Mouse (Mus musculus): ENCODE data around the gene Ccdc116. TPM values are rescaled to one million over a fixed set of nuclear protein-coding genes. Genes with fewer than 3 reads are reported as not detected.

The Ccdc116 gene
- 1.7 and 1.9 TPM in 2 replicates for polyA plus RNA-seq (2012; rRNA removed)

DNA sequence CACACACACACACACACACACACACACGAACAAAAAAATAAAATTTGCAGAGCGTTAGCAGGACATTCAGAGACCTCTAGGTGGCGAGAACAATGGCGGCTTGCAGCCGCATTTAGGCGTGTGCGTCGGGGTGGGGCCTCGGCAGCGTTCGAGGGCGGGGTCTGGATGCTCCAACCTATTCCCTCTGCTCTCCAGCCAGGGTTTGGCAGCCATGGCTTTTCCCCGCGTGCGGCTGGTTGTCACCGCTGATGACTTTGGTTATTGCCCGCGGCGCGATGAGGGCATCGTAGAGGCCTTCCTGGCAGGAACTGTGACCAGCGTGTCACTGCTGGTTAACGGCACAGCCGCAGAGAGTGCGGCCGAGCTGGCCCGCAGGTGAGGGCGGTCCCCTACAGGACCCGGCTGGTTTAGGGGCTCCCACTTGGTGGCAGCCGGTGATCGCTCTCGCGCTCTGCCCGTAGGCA is at the start of gene Ccdc116:
TSS of gene Ccdc116 (minus strand) at position 458 of the 464 bp plus-strand sequence.

DNA sequence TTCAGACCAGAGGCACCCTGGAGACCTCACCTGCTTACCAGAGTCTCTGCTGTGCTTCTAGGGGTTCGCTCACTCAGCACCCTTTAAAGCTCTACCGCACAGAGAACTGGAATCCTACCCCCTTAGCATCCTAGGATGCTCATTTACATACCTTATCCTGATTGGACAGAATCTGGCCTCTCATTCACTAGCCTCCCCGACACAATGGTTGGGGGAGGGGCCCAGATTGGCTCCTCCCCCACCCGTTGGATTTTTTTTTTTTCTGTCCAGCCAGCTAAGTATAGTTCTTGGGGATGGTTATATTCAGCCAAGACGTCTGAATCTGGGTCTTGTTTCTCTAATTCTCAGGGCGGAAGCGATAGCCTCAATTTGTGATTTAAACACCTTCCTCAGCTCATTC is 2.7 kb downstream of the Ccdc116 start, which contains the start of gene Ydjc:
TSS of gene Ydjc (plus strand) at position 283 of the 400 bp plus-strand sequence.

DNA sequence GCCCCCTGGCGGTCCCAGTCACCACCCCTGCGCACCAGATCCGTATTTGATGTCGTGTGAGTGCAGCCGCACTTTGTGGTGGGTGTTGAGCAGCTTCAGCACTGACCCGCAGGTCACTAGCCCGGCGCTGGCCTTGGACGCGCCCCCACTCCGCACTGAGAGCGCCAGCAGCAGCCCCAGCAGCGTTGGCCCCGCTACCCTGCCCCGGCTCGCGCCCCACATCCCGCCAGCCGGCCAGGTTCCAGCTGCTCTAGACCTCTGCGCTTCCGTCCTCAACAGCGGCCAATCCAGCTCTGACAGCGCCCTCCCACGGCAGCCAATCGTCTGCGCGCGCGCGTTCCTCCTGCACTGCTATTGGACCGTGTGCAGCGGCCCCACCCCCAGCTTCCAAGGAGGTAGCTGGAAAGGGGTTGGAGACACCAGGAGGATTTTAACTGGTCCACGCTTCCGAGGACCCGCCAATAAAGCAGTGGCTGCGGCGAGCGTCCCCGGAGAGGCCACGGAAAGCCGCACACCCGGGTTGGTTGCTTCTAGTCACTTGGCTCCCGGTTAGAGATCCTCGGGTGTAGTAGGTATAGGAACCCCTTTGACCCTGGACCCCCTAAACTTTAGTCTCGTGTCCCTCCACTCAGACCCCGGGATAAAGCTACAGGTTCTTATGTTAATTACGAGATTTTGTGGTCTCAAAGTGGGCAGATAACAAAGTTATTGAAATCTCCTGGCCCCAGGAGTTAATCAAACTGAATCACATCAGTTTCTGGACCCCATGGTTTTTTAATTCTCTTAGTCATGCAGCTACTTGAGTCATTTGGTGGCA is 14.7 kb downstream of the Ccdc116 start, which contains the start of gene Sdf2l1:
TSS of gene Sdf2l1 (minus strand) at position 295 of the 817 bp plus-strand sequence.

DNA sequence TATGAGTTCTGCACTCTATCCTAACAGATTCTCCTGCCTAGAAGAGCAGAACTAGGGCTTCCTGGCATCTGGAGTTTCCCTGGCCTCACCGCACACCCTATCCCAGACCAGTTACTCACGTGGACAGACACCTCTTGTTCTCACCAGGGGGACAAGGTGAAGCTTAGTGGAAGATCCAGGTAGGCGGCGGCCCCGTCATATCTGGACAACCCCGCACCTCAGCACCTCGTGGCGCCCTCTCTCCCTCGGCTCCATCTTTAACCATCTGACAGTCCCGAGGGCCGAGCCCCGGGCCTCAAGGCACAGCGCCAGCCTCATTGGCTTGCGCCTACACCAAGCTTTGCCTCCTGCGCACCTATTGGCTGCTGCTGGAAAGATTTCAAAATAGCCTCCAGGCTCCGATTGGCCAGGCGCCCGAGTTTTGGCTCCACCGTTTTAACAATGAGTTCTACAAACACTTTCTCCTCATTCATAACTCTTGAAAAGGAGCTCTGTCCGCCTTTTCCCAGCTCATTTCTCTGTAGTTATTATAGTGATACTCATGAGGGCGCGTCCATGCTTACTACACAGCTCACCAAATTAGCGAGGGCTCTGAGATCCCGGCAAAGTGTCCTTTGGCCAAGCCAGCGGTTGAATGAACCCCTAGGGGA is 22.0 kb downstream of the Ccdc116 start, which contains the start of gene 2610318N02Rik:
TSS of gene 2610318N02Rik (minus strand) at position 297 of the 650 bp plus-strand sequence.

DNA sequence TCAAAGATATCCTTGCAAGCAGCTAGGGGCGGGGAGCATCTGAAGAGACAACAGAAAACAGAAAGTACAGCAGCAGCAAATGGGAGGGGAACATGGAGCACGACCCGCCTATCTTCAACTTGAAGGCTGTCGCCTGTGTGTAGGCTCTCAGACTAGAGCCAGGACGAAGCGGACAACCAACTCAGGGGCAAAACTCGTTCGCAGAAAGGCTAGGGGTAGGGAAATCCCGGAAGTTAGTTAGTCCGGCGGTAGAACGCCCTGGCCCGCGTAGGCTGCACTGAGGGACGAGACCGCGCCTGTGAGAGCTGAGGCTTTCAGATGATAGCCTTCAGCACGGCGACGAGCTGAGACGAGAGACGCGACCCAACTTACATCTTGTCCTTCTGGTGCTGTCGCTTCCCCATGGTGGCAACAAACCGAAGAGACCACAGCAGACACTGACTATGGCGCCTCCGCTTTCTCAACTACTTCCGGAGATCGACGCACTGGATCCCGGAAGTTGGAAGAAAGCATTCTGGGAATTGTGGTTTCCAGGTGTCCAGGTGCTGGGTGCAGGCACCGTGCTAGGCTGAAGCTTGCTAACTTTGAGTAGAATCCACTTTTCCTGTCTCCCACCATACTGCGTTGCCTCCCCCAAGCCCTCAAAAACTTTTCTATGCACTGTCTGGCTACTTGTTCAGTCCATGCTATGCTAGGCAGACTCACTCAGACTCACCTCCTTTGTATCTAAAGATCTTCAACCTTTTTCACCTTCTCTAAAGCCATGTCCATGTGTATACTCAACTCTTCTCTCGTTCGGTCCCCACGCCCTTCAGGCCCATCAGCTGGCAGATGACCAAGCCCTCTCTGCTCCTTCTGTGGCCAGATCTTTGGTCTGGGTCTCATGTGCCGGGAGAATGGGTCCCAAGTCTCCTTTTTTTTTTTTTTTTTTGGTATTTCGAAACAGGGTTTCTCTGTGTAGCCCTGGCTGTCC is 36.0 kb downstream of the Ccdc116 start, which contains the start of gene Ppil2:
TSS of gene Ppil2 (minus strand) at position 487 of the 973 bp plus-strand sequence.

Other genes with a start within 250 kb of the Ccdc116 start
- 112 and 141 TPM in 2 replicates for gene Mapk1, start 163.8 kb downstream of the Ccdc116 start, polyA plus RNA-seq (2012; rRNA removed)
- 34.7 and 48.8 TPM in 2 replicates for gene Ypel1, start 77.5 kb downstream of the Ccdc116 start, polyA plus RNA-seq (2012; rRNA removed)
- 96.2 and 130 TPM in 2 replicates for gene Ppil2, start 36.0 kb downstream of the Ccdc116 start, polyA plus RNA-seq (2012; rRNA removed)
- gene 2610318N02Rik, start 22.1 kb downstream of the Ccdc116 start, polyA plus RNA-seq (2012; rRNA removed): 119 and 159 TPM in 2 replicates
- 35.9 and 36.1 TPM in 2 replicates for gene Sdf2l1, start 14.8 kb downstream of the Ccdc116 start, polyA plus RNA-seq (2012; rRNA removed)
- gene Ydjc, start 2.6 kb downstream of the Ccdc116 start, polyA plus RNA-seq (2012; rRNA removed): 9.8 and 10.6 TPM in 2 replicates
- 157 and 191 TPM in 2 replicates for gene Ube2l3, start 55.4 kb upstream of the Ccdc116 start, polyA plus RNA-seq (2012; rRNA removed)
- 0.81 and 1.0 TPM in 2 replicates for gene Rimbp3, start 61.4 kb upstream of the Ccdc116 start, polyA plus RNA-seq (2012; rRNA removed)
- gene Hic2, start 86.3 kb upstream of the Ccdc116 start, polyA plus RNA-seq (2012; rRNA removed): 13.4 and 13.9 TPM in 2 replicates
- gene Tmem191c, start 128.8 kb upstream of the Ccdc116 start, polyA plus RNA-seq (2012; rRNA removed): 24.4 and 41.8 TPM in 2 replicates
- 3.5 and 5.9 TPM in 2 replicates for gene Serpind1, start 184.1 kb upstream of the Ccdc116 start, polyA plus RNA-seq (2012; rRNA removed)

Data from central nervous system, embryonic 11.5 days (tissue).